Mouse (Mus musculus) ovary, postnatal 14 days (tissue): Measurements from ENCODE around the gene Vmn1r53.
"Not testable (repeated sequence)": the region's sequence is repeated elsewhere in the genome, so short reads cannot be mapped to it uniquely, and the experiment has no call there.

Source experiments
- DNase-seq: peaks from one replicate; pipeline ENCODE4 v3.0.0; 2022; ENCODE audit warnings: low spot score

Gene Vmn1r53

DNA sequence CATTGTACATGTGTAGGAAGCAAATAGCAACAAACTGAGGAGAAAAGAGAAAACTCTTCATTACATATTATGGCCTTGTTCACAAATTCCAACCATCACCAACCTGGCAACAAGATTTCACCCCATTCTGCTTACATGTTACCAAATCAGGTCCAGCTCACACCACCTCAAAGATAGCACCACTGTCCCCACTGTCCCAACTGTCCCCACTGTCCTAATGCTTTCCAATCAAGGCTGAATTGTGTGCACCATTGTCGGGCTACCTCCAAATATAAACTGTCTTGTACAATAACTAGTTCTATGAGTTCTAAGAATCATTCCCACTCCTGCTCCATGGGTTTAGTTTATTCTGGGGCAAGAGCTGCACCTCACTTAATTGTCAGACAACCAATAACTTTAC is at the start of gene Vmn1r53:
Gene Vmn1r53 (minus strand): TSS at position 101 of the 400 bp plus-strand sequence.
- no peak for DNase-seq

GRCm38 (mm10) chr6:90246000-90246399 is 21.8 kb upstream of the Vmn1r53 start, which contains the start of gene Vmn1r54:
Gene Vmn1r54, plus strand, starts transcription at chr6:90246300.
- no peak for DNase-seq

DNA sequence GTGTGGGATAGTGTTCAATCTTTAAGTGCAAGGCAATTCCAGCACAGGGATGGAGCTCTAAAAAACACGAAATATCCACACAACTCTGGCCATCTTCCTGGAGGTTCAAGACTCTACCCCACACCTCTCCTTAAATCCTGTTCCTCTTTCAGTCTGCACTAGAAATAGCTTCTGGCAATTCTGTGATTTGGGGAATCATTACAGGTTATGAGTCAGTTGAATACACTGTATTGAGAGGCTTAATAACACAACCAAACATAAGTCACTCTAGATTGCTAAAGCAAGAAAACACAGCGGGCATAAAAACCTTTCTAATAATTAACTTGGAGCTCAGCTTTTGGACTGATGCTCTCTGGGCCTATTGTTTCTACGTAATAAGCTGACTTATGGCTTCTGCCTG is 19.8 kb upstream of the Vmn1r53 start:
- DNase-seq, result no peak

- no peak for DNase-seq
Measured at GRCm38 (mm10) chr6:90232681-90233080, 8.4 kb upstream of the Vmn1r53 start.

DNA sequence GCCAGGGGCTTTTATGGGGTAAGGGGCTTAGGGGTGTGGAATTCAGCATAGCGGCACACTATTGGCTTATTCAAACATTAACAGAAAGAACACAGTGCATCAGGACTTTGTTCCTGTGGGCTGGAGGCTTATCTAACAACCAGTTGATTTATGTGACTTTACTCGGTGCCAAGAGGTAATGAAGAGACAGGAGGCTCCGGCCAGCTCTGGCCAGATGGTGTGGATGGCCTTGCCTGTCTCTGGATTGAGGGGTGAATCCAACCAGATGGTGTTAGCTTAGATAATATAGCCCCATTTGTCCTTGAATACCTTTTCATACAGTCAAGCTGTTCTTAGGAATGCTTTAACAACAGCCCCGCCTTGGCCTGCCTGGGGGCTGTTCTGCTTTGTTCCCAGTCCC is 7.9 kb upstream of the Vmn1r53 start:
- not testable (repeated sequence) for DNase-seq

DNA sequence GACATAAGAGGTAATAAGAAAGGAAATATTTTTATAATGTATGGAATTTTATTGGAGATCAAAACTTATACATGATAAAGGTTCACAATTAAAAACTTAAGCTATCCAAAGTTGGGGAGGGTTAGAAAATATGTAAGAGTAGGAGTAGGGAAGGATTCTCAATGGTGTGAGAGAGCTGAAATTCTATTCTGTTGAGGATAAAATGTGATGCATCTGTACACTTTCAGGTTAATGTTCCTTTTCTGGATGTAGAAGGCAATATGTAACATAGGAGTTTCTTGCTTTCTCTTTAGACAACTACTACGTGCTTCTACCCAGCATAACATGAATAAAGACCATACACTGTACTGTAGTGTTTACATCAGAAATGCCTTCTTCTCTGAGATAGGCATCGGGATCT is 21.7 kb downstream of the Vmn1r53 start, which contains the start of gene V1ra8:
Gene V1ra8 (plus strand): TSS at position 301 of the 400 bp plus-strand sequence.
- not testable (repeated sequence) for DNase-seq

DNA sequence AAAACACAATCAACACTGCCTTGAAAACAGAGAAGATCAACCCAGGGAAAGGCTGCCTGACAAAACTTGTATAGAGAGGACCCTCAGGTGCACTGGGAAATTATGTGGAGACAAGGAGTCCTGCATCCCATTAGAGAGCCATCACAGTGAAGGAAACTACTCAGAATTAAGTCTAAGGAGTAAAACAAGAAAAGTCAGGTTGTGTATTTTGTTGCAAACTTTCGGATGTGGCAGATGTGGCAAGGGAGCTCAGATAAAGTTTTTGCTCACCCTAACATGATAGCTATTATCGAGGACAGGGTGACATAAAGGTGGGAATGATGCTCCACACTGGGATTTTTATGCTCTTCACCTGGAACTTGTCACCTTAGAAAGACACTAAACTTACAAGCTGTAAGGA is 49.7 kb downstream of the Vmn1r53 start, which contains the start of gene Vmn1r52:
Gene Vmn1r52 (plus strand): TSS at position 301 of the 400 bp plus-strand sequence.
- no peak for DNase-seq
